Mouse (Mus musculus) induced T-regulatory cell, adult 2 months (primary cell): ENCODE measurements at regions not wholly inside any gene's neighbourhood (a gene's known extent, or its start where the extent isn't known, plus 50 kb on each side); places are given as distances from the start of the nearest gene placed in this dataset.

Source experiments
- DNase-seq: peaks from one replicate; pipeline ENCODE4 v3.0.0-alpha.2; 2012; ENCODE audit warnings: low read depth

GRCm38 (mm10) chr8:125325736-125326135, 243.9 kb downstream of the Sipa1l2 start:
- no peak for DNase-seq

- DNase-seq, result no peak
These were observed 247.0 kb downstream of the Sipa1l2 start for GRCm38 (mm10) chr8:125322561-125322960.

GRCm38 (mm10) chr8:125317584-125317991, 252.0 kb downstream of the Sipa1l2 start:
- no peak for DNase-seq

GRCm38 (mm10) chr8:125315736-125316135, 253.9 kb downstream of the Sipa1l2 start:
- no peak for DNase-seq

GRCm38 (mm10) chr8:125314996-125315395, 254.6 kb downstream of the Sipa1l2 start:
- DNase-seq, result no peak

- no peak for DNase-seq
These were observed 255.2 kb downstream of the Sipa1l2 start for GRCm38 (mm10) chr8:125314221-125314984.

GRCm38 (mm10) chr8:125311228-125312053, 257.4 kb downstream of the Disc1 start:
- no peak for DNase-seq
